Comparison of ENCODE assay signal across 22 mouse cellular contexts in the genomic region with DNA sequence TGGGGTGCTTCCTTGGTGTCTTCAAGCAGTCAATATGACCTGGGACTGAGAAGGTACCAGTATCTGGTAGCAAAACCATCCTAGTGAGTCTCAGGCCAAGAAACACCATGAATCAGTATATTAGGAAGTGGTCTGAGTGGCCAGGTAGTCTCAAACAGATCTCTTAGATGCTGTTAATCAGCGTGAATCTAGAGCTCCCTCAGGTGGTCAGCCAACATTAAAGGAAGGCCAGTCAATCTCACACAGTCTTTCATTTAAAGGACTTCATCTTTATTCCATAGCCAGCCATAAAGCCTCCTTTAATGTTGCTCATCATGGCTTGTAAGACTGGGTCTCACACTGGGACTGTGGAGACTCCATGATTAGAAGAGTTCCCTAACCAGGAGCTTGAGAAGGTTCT. TPM values are rescaled to one million over a fixed set of nuclear protein-coding genes. Genes with fewer than 3 reads are reported as not detected.
A peak's percentile ranks its signal among the peaks of the same experiment; 100 is the strongest.
DNase-seq lines count a peak whose midpoint lies in the region; ATAC-seq and TF ChIP-seq lines count a peak whose summit lies in the region.
"Had no signal": no experiment of that assay in that cellular context is flagged by ENCODE, and none has a peak within 500 bp of the region (broad histone marks: within the 10 kb centered on the region; RNA-seq: fewer than 3 reads in every experiment).

No protein-coding gene starts in this region.

- POLR2A ChIA-PET in Patski (lab: Charles Lee): no interaction called here

- CTCF ChIA-PET in Patski (lab: Charles Lee): interaction anchor here (1.5 kb wide), 1 partner anchor 51 kb away, joined by 3 read pairs; no protein-coding TSS in a partner anchor

- peak; percentile 40 for TF ChIP-seq CTCF in liver, postnatal 0 days (IDR thresholded peaks at IDR 0.05; ENCODE audit: low read depth)
- TF ChIP-seq CTCF in E14TG2a.4 (conservative IDR thresholded peaks at IDR 0.05; ENCODE audit: low read length) (peak; percentile 34), Patski (IDR thresholded peaks at IDR 0.05) (peak; percentile 51)

- H3K9me3 ChIP-seq in liver, postnatal 0 days (ENCODE audit: low read length): no peaks in the 10 kb centered on the region
- no peaks in the 10 kb centered on the region for H3K9me3 ChIP-seq in E14TG2a.4 (ENCODE audit: low read length)
- peaks cover 13% of the 10 kb centered on the region; the same call in 1 of the 2 replicates for H3K9me3 ChIP-seq in midbrain, embryonic 14.5 days (ENCODE audit: control insufficient read depth, low read length)
- H3K9me3 ChIP-seq: embryonic facial prominence, embryonic 15.5 days; forebrain, embryonic 15.5 days; G1E had no signal

- in situ Hi-C loops in Patski (cut with MboI; ENCODE audit: low pct_unique_long_range_greater_than_20kb): no loop called here

- ATAC-seq in liver, postnatal 0 days: no peak
- ATAC-seq in Patski: no peak
- no peak for ATAC-seq in midbrain, embryonic 14.5 days (ENCODE audit: low FRiP score, low TSS enrichment)
- ATAC-seq: forebrain, embryonic 15.5 days; intestine, embryonic 16.5 days had no signal

- 35% methylated on average over 1 of the region's 1 CpGs for WGBS in liver, postnatal 0 days (ENCODE audit: insufficient replicate concordance)
- WGBS in midbrain, embryonic 14.5 days: 21% methylated on average over 1 of the region's 1 CpGs

- H3K27ac ChIP-seq in liver, postnatal 0 days (ENCODE audit: low read depth): no peak overlapping the region
- no peak overlapping the region for H3K27ac ChIP-seq in midbrain, embryonic 14.5 days (replicated peaks; ENCODE audit: low read depth, low read length)
- H3K27ac ChIP-seq: embryonic facial prominence, embryonic 15.5 days; forebrain, embryonic 15.5 days; heart, adult 2 months; hindbrain, embryonic 10.5 days; hindbrain, embryonic 14.5 days had no signal

- no peak overlapping the region for H3K4me3 ChIP-seq in liver, postnatal 0 days (ENCODE audit: low read depth, low read length)
- H3K4me3 ChIP-seq in E14TG2a.4 (replicated peaks; ENCODE audit: low read length): no peak overlapping the region
- H3K4me3 ChIP-seq in midbrain, embryonic 14.5 days (replicated peaks; ENCODE audit: low read depth, low read length): no peak overlapping the region
- H3K4me3 ChIP-seq: embryonic facial prominence, embryonic 15.5 days; erythroblast, embryonic 14.5 days; forebrain, embryonic 15.5 days; heart, adult 2 months; heart, embryonic 12.5 days; hindbrain, embryonic 10.5 days had no signal

- no peaks in the 10 kb centered on the region for H3K36me3 ChIP-seq in liver, postnatal 0 days (replicated peaks; ENCODE audit: insufficient read depth, low read length)
- H3K36me3 ChIP-seq in E14TG2a.4 (ENCODE audit: insufficient read depth, low read length): no peaks in the 10 kb centered on the region
- no peaks in the 10 kb centered on the region for H3K36me3 ChIP-seq in midbrain, embryonic 14.5 days (ENCODE audit: control insufficient read depth, insufficient read depth, low read length)
- H3K36me3 ChIP-seq: embryonic facial prominence, embryonic 15.5 days; forebrain, embryonic 15.5 days; G1E; heart, embryonic 12.5 days; hindbrain, embryonic 10.5 days had no signal

- no peaks in the 10 kb centered on the region for H3K27me3 ChIP-seq in liver, postnatal 0 days (ENCODE audit: insufficient read depth, low read length)
- H3K27me3 ChIP-seq in E14TG2a.4 (ENCODE audit: insufficient read depth, low read length): 0 out of 2 replicates have a peak, but pooled peaks cover 4% of the 10 kb centered on the region
- H3K27me3 ChIP-seq in Patski: no peaks in the 10 kb centered on the region
- H3K27me3 ChIP-seq in midbrain, embryonic 14.5 days (ENCODE audit: control insufficient read depth, insufficient read depth, low read length): no peaks in the 10 kb centered on the region
- H3K27me3 ChIP-seq: embryonic facial prominence, embryonic 15.5 days; forebrain, embryonic 15.5 days; heart, embryonic 12.5 days had no signal

- no peak overlapping the region for H3K9ac ChIP-seq in liver, postnatal 0 days (replicated peaks)
- H3K9ac ChIP-seq in midbrain, embryonic 14.5 days (replicated peaks; ENCODE audit: low read length): no peak overlapping the region
- H3K9ac ChIP-seq: embryonic facial prominence, embryonic 15.5 days; forebrain, embryonic 15.5 days; heart, embryonic 12.5 days; hindbrain, embryonic 14.5 days had no signal

- no peak overlapping the region for H3K4me2 ChIP-seq in liver, postnatal 0 days (ENCODE audit: low read depth, low read length)
- no peak overlapping the region for H3K4me2 ChIP-seq in midbrain, embryonic 14.5 days (ENCODE audit: low read length)
- H3K4me2 ChIP-seq: embryonic facial prominence, embryonic 15.5 days; forebrain, embryonic 15.5 days; heart, embryonic 12.5 days; hindbrain, embryonic 14.5 days had no signal

- TF ChIP-seq EP300 in liver, postnatal 0 days (IDR thresholded peaks at IDR 0.05; ENCODE audit: low read depth): no peak

- no peak for DNase-seq in liver, postnatal 0 days
- DNase-seq in liver (no peak), Patski (ENCODE audit: low read depth, low spot score) (no peak)
- DNase-seq in cerebellum, adult 8-10 months: no peak
- no peak for DNase-seq in midbrain, embryonic 14.5 days
- no peak for DNase-seq in embryo, embryonic 10 days (ENCODE audit: low spot score)
- DNase-seq: adrenal gland, postnatal 25 days; cerebellum, adult 18-20 months; cerebellum, postnatal 10 days; embryo, embryonic 11 days; heart, adult 2 months had no signal

- peaks cover 4% of the 10 kb centered on the region; the same call in 1 of the 2 replicates for H3K4me1 ChIP-seq in liver, postnatal 0 days (ENCODE audit: insufficient read depth)
- no peaks in the 10 kb centered on the region for H3K4me1 ChIP-seq in E14TG2a.4 (replicated peaks; ENCODE audit: low read depth, low read length)
- H3K4me1 ChIP-seq in midbrain, embryonic 14.5 days (ENCODE audit: control insufficient read depth, insufficient read depth, low read length): no peaks in the 10 kb centered on the region
- H3K4me1 ChIP-seq: embryonic facial prominence, embryonic 15.5 days; forebrain, embryonic 15.5 days; heart, embryonic 12.5 days; hindbrain, embryonic 10.5 days had no signal

RNA-seq across cellular contexts. Expression of gene AU018091, which starts 25.7 kb away (rescaled TPM):
- not detected in 2 replicates for polyA plus RNA-seq in liver, postnatal 0 days (2015; fragmentation: Nextera tagmentation; extraction: Ambion mirVana)
- polyA plus RNA-seq in Patski (2021): 0.04 TPM
- not detected in 2 replicates for polyA plus RNA-seq in midbrain, embryonic 14.5 days (2014; fragmentation: Nextera tagmentation; extraction: Ambion mirVana)
- polyA plus RNA-seq: erythroblast, embryonic 14.5 days; forebrain, embryonic 15.5 days; G1E; heart, adult 2 months; heart, embryonic 16.5 days; hindbrain, embryonic 14.5 days; intestine, embryonic 16.5 days; kidney, embryonic 14.5 days had no signal
